In genomic region chr1:156002366-156002765, GRCm38 (mm10) we compare ENCODE assay signal across 24 mouse cellular contexts. TPM values are rescaled to one million over a fixed set of nuclear protein-coding genes. Genes with fewer than 3 reads are reported as not detected.
DNase-seq lines count a peak whose midpoint lies in the region; ATAC-seq and TF ChIP-seq lines count a peak whose summit lies in the region.
"Had no signal": no experiment of that assay in that cellular context is flagged by ENCODE, and none has a peak within 500 bp of the region (broad histone marks: within the 10 kb centered on the region; RNA-seq: fewer than 3 reads in every experiment).

No protein-coding gene starts in this region.

- ATAC-seq in liver, postnatal 0 days, result no peak
- ATAC-seq in intestine, embryonic 16.5 days, result peak; percentile 62
- 0 out of 2 replicates have a peak, but pooled peaks have one; percentile 18 for ATAC-seq in megakaryocyte, adult 5-6 weeks (ENCODE audit: poor library complexity, severe bottlenecking)
- ATAC-seq in hindbrain, embryonic 12.5 days (ENCODE audit: low FRiP score), result no peak
- ATAC-seq: CD4-positive, CD25-positive, alpha-beta regulatory T cell, adult 4 months; forebrain, embryonic 14.5 days; forebrain, embryonic 16.5 days had no signal

- peak; percentile 24 for DNase-seq in liver, adult 2 months (ENCODE audit: extremely low read depth, low read depth, low spot score)
- DNase-seq in liver, postnatal 0 days, result no peak
- no peak for DNase-seq in CH12.LX (ENCODE audit: extremely low read depth)
- DNase-seq in embryo, embryonic 11 days, result no peak
- DNase-seq in ovary, postnatal 36 days (ENCODE audit: low spot score), result no peak
- DNase-seq: adrenal gland, adult 2 months; adrenal gland, postnatal 10 days; adrenal gland, postnatal 25 days; B cell, adult 2 months; cerebellum, adult 11 months; cerebellum, adult 18-20 months; cerebellum, adult 8-10 months; cerebellum, adult 9-11 months; cerebellum, postnatal 14 days; cerebellum, postnatal 36 days had no signal

- H3K9ac ChIP-seq in liver, adult 2 months (ENCODE audit: low read depth, low read length), result no peak overlapping the region
- no peak overlapping the region for H3K9ac ChIP-seq in liver, postnatal 0 days (replicated peaks)
- H3K9ac ChIP-seq in CH12.LX (ENCODE audit: insufficient read depth, low read depth), result no peak overlapping the region
- H3K9ac ChIP-seq in intestine, embryonic 16.5 days (ENCODE audit: low read depth, low read length), result no peak overlapping the region
- no peak overlapping the region for H3K9ac ChIP-seq in hindbrain, embryonic 12.5 days
- H3K9ac ChIP-seq: embryonic facial prominence, embryonic 12.5 days; forebrain, embryonic 12.5 days had no signal

- no peak for TF ChIP-seq POLR2A in liver, adult 2 months (IDR thresholded peaks at IDR 0.05; ENCODE audit: extremely low read depth, insufficient read depth, low read length)
- TF ChIP-seq POLR2A in CH12.LX (IDR thresholded peaks at IDR 0.05; ENCODE audit: low read depth, low read length), result no peak

- no peaks in the 10 kb centered on the region for H3K27me3 ChIP-seq in liver, adult 2 months (ENCODE audit: control insufficient read depth, insufficient read depth, low read length)
- no peaks in the 10 kb centered on the region for H3K27me3 ChIP-seq in liver, postnatal 0 days (ENCODE audit: insufficient read depth, low read length)
- no peaks in the 10 kb centered on the region for H3K27me3 ChIP-seq in CH12.LX (replicated peaks)
- H3K27me3 ChIP-seq in intestine, embryonic 16.5 days (replicated peaks; ENCODE audit: control insufficient read depth, insufficient read depth, low read length), result no peaks in the 10 kb centered on the region
- no peaks in the 10 kb centered on the region for H3K27me3 ChIP-seq in hindbrain, embryonic 12.5 days
- H3K27me3 ChIP-seq: embryonic facial prominence, embryonic 12.5 days; forebrain, embryonic 12.5 days had no signal

- TF ChIP-seq RAD21 in CH12.LX (IDR thresholded peaks at IDR 0.05; ENCODE audit: low read depth, low read length), result no peak

- in situ Hi-C loops in CH12.LX (cut with MboI; ENCODE audit: low pct_ligation_motif_present, low pct_unique_long_range_greater_than_20kb, low sequenced_read_pairs), result no loop called here

- no peaks in the 10 kb centered on the region for H3K9me3 ChIP-seq in liver, postnatal 0 days (ENCODE audit: low read length)
- H3K9me3 ChIP-seq in CH12.LX (replicated peaks; ENCODE audit: low read length), result no peaks in the 10 kb centered on the region
- H3K9me3 ChIP-seq in intestine, embryonic 16.5 days (ENCODE audit: control insufficient read depth, low read length), result no peaks in the 10 kb centered on the region
- H3K9me3 ChIP-seq in hindbrain, embryonic 12.5 days (replicated peaks), result no peaks in the 10 kb centered on the region
- H3K9me3 ChIP-seq: embryonic facial prominence, embryonic 10.5 days; embryonic facial prominence, embryonic 12.5 days; forebrain, embryonic 12.5 days had no signal

- H3K4me2 ChIP-seq in liver, postnatal 0 days (ENCODE audit: low read depth, low read length), result no peak overlapping the region
- H3K4me2 ChIP-seq in CH12.LX (ENCODE audit: insufficient read depth, low read depth, poor library complexity, severe bottlenecking), result peak overlapping the region; percentile 43
- no peak overlapping the region for H3K4me2 ChIP-seq in intestine, embryonic 16.5 days (ENCODE audit: low read depth, low read length)
- H3K4me2 ChIP-seq in hindbrain, embryonic 12.5 days (replicated peaks), result no peak overlapping the region
- H3K4me2 ChIP-seq: embryonic facial prominence, embryonic 12.5 days; forebrain, embryonic 12.5 days had no signal

- no peaks in the 10 kb centered on the region for H3K79me2 ChIP-seq in liver, adult 2 months (ENCODE audit: control insufficient read depth, insufficient read depth, low read length)
- H3K79me2 ChIP-seq in CH12.LX (replicated peaks; ENCODE audit: control insufficient read depth, extremely low read depth, insufficient read depth, poor library complexity, severe bottlenecking), result no peaks in the 10 kb centered on the region

- 93% methylated on average over 8 of the region's 8 CpGs for WGBS in liver, adult 2 months
- 87% methylated on average over 8 of the region's 8 CpGs for WGBS in liver, postnatal 0 days (ENCODE audit: insufficient replicate concordance)
- WGBS in intestine, embryonic 16.5 days, result 77% methylated on average over 8 of the region's 8 CpGs
- WGBS in hindbrain, embryonic 12.5 days, result 95% methylated on average over 8 of the region's 8 CpGs

- dilution Hi-C loops in CH12.LX (cut with MboI; ENCODE audit: extremely low pct_ligation_motif_present, extremely low pct_unique_long_range_greater_than_20kb, low sequenced_read_pairs), result no loop called here

- H3K4me3 ChIP-seq in liver, adult 2 months (ENCODE audit: insufficient read depth, low read depth, low read length), result no peak overlapping the region
- H3K4me3 ChIP-seq in liver, postnatal 0 days (ENCODE audit: low read depth, low read length), result no peak overlapping the region
- H3K4me3 ChIP-seq in CH12.LX (replicated peaks in 1 of 3; ENCODE audit: low read depth in 2 of 3, low read length in 2 of 3, poor library complexity in 1 of 3), result no peak overlapping the region
- H3K4me3 ChIP-seq in intestine, embryonic 16.5 days (ENCODE audit: low read length), result no peak overlapping the region
- H3K4me3 ChIP-seq in hindbrain, embryonic 12.5 days, result no peak overlapping the region
- H3K4me3 ChIP-seq: embryonic facial prominence, embryonic 10.5 days; embryonic facial prominence, embryonic 12.5 days; forebrain, embryonic 12.5 days had no signal

- peaks cover 4% of the 10 kb centered on the region for H3K4me1 ChIP-seq in liver, adult 2 months (ENCODE audit: control insufficient read depth, insufficient read depth, low read length)
- 0 out of 2 replicates have a peak, but pooled peaks cover 2% of the 10 kb centered on the region for H3K4me1 ChIP-seq in liver, postnatal 0 days (ENCODE audit: insufficient read depth)
- peaks cover 7 to 9% of the 10 kb centered on the region in 2 experiments for H3K4me1 ChIP-seq in CH12.LX (ENCODE audit: control insufficient read depth in 1 of 2, insufficient read depth in 2 of 2)
- peaks cover 7% of the 10 kb centered on the region for H3K4me1 ChIP-seq in intestine, embryonic 16.5 days (ENCODE audit: control insufficient read depth, insufficient read depth, low read length)
- no peaks in the 10 kb centered on the region for H3K4me1 ChIP-seq in hindbrain, embryonic 12.5 days
- H3K4me1 ChIP-seq: embryonic facial prominence, embryonic 10.5 days; embryonic facial prominence, embryonic 12.5 days; forebrain, embryonic 12.5 days had no signal

- no peak overlapping the region for H3K27ac ChIP-seq in liver, adult 2 months (replicated peaks; ENCODE audit: insufficient read depth, low read depth, low read length)
- no peak overlapping the region for H3K27ac ChIP-seq in liver, postnatal 0 days (ENCODE audit: low read depth)
- H3K27ac ChIP-seq in CH12.LX (ENCODE audit: insufficient read depth, low read depth), result no peak overlapping the region
- peak overlapping the region; percentile 7; the same call in 1 of the 2 replicates for H3K27ac ChIP-seq in intestine, embryonic 16.5 days (ENCODE audit: low read length)
- no peak overlapping the region for H3K27ac ChIP-seq in hindbrain, embryonic 12.5 days
- H3K27ac ChIP-seq: embryonic facial prominence, embryonic 10.5 days; embryonic facial prominence, embryonic 12.5 days; forebrain, embryonic 12.5 days had no signal

- no peak for TF ChIP-seq CTCF in liver, adult 2 months (IDR thresholded peaks at IDR 0.05; ENCODE audit: low read depth, low read length)
- no peak for TF ChIP-seq CTCF in liver, postnatal 0 days (IDR thresholded peaks at IDR 0.05; ENCODE audit: low read depth)
- no peak for TF ChIP-seq CTCF in CH12.LX (conservative IDR thresholded peaks at IDR 0.05 in 1 of 2, IDR thresholded peaks at IDR 0.05 in 1 of 2; ENCODE audit: low read depth in 2 of 2, low read length in 2 of 2)

- peaks cover 14% of the 10 kb centered on the region; the same call in 1 of the 2 replicates for H3K36me3 ChIP-seq in liver, adult 2 months (ENCODE audit: control insufficient read depth, insufficient read depth, low read length)
- peaks cover 24% of the 10 kb centered on the region for H3K36me3 ChIP-seq in liver, postnatal 0 days (replicated peaks; ENCODE audit: insufficient read depth, low read length)
- peaks cover 16 to 38% of the 10 kb centered on the region in 2 experiments for H3K36me3 ChIP-seq in CH12.LX (replicated peaks in 1 of 2; ENCODE audit: control insufficient read depth in 1 of 2, insufficient read depth in 1 of 2, low read length in 1 of 2)
- H3K36me3 ChIP-seq in intestine, embryonic 16.5 days (ENCODE audit: control insufficient read depth, insufficient read depth, low read length), result peaks cover 5% of the 10 kb centered on the region; the same call in 1 of the 2 replicates
- peaks cover 20% of the 10 kb centered on the region for H3K36me3 ChIP-seq in hindbrain, embryonic 12.5 days

- TF ChIP-seq EP300 in liver, postnatal 0 days (IDR thresholded peaks at IDR 0.05; ENCODE audit: low read depth), result no peak
- TF ChIP-seq EP300 in CH12.LX (IDR thresholded peaks at IDR 0.05; ENCODE audit: low read length), result no peak

RNA-seq across cellular contexts. Expression of gene Cep350, which starts 29.3 kb away (rescaled TPM):
- total RNA-seq in liver, adult 2 months (2014; rRNA removed), result 11.7 and 15.2 TPM in 2 replicates
- 2.3 and 2.4 TPM in 2 replicates for polyA plus RNA-seq in liver, adult 2 months (2012; rRNA removed)
- 4.6 and 5.7 TPM in 2 replicates for polyA plus RNA-seq in liver, postnatal 0 days (2015; fragmentation: Nextera tagmentation; extraction: Ambion mirVana)
- total RNA-seq in CH12.LX (2012; rRNA removed), result 5.3 and 6.8 TPM in 2 replicates
- 3.5 and 3.6 TPM in 2 replicates for total RNA-seq in CH12.LX (2014; rRNA removed)
- polyA plus RNA-seq in CH12.LX (2012; ENCODE audit: insufficient read length, low read depth), result 8.3 and 8.5 TPM in 2 replicates
- 7.5 and 9.8 TPM in 2 replicates for polyA plus RNA-seq in intestine, embryonic 16.5 days (2015; fragmentation: Nextera tagmentation; extraction: Ambion mirVana)
- total RNA-seq in megakaryocyte, adult 5-6 weeks (2015), result 63.2 and 71.0 TPM in 2 replicates
- 56.6 and 73.9 TPM in 2 replicates for total RNA-seq in megakaryocyte, adult 5-6 weeks (2017)
- 14.0 and 17.2 TPM in 2 replicates for polyA plus RNA-seq in hindbrain, embryonic 12.5 days (2016; fragmentation: Nextera tagmentation; extraction: Ambion mirVana)

RNA-seq across cellular contexts. Expression of gene Tor1aip2, which starts 32.8 kb away (rescaled TPM):
- total RNA-seq in liver, adult 2 months (2014; rRNA removed), result 110 and 118 TPM in 2 replicates
- 82.6 and 90.2 TPM in 2 replicates for polyA plus RNA-seq in liver, adult 2 months (2012; rRNA removed)
- polyA plus RNA-seq in liver, postnatal 0 days (2015; fragmentation: Nextera tagmentation; extraction: Ambion mirVana), result 43.7 and 45.3 TPM in 2 replicates
- total RNA-seq in CH12.LX (2012; rRNA removed) (28.7 and 34.5 TPM in 2 replicates), CH12.LX (2014; rRNA removed) (66.3 and 69.5 TPM in 2 replicates)
- 62.7 and 62.8 TPM in 2 replicates for polyA plus RNA-seq in CH12.LX (2012; ENCODE audit: insufficient read length, low read depth)
- polyA plus RNA-seq in intestine, embryonic 16.5 days (2015; fragmentation: Nextera tagmentation; extraction: Ambion mirVana), result 153 and 163 TPM in 2 replicates
- 67.4 and 71.1 TPM in 2 replicates for total RNA-seq in megakaryocyte, adult 5-6 weeks (2015)
- 36.6 and 38.4 TPM in 2 replicates for total RNA-seq in megakaryocyte, adult 5-6 weeks (2017)
- polyA plus RNA-seq in hindbrain, embryonic 12.5 days (2016; fragmentation: Nextera tagmentation; extraction: Ambion mirVana), result 91.7 and 94.1 TPM in 2 replicates

RNA-seq across cellular contexts. Expression of gene Tor1aip1, which starts 33.9 kb away (rescaled TPM):
- 26.4 and 32.6 TPM in 2 replicates for total RNA-seq in liver, adult 2 months (2014; rRNA removed)
- polyA plus RNA-seq in liver, adult 2 months (2012; rRNA removed), result 19.9 and 25.7 TPM in 2 replicates
- polyA plus RNA-seq in liver, postnatal 0 days (2015; fragmentation: Nextera tagmentation; extraction: Ambion mirVana), result 29.1 and 29.2 TPM in 2 replicates
- 19.1 and 26.3 TPM in 2 replicates for total RNA-seq in CH12.LX (2012; rRNA removed)
- total RNA-seq in CH12.LX (2014; rRNA removed), result 37.9 and 44.1 TPM in 2 replicates
- 39.3 and 39.8 TPM in 2 replicates for polyA plus RNA-seq in CH12.LX (2012; ENCODE audit: insufficient read length, low read depth)
- 30.5 and 32.8 TPM in 2 replicates for polyA plus RNA-seq in intestine, embryonic 16.5 days (2015; fragmentation: Nextera tagmentation; extraction: Ambion mirVana)
- total RNA-seq in megakaryocyte, adult 5-6 weeks (2015), result 152 and 164 TPM in 2 replicates
- 66.1 and 109 TPM in 2 replicates for total RNA-seq in megakaryocyte, adult 5-6 weeks (2017)
- polyA plus RNA-seq in hindbrain, embryonic 12.5 days (2016; fragmentation: Nextera tagmentation; extraction: Ambion mirVana), result 37.2 and 43.1 TPM in 2 replicates

Comparison
In these comparisons a context has a peak if more than half of its experiments do, and no peak if none do; other contexts are left out.
1. ATAC-seq: peak in intestine, embryonic 16.5 days (single experiment) and megakaryocyte, adult 5-6 weeks (single experiment); none in liver, postnatal 0 days (single experiment) and hindbrain, embryonic 12.5 days (single experiment).